Mouse (Mus musculus): Measurements from ENCODE around the gene Sept6. TPM values are rescaled to one million over a fixed set of nuclear protein-coding genes. Genes with fewer than 3 reads are reported as not detected.
"Not testable (repeated sequence)": the region's sequence is repeated elsewhere in the genome, so short reads cannot be mapped to it uniquely, and the experiment has no call there.

Gene Sept6
- polyA plus RNA-seq, 1 experiment from 2014 or later, result 13.6 TPM

GRCm38 (mm10) chrX:36901655-36902054 is 89.9 kb downstream of the Sept6 start:
- H3K4me1 ChIP-seq (replicated peaks), result no peaks in the 10 kb centered on the region
- H3K9ac ChIP-seq, result no peak overlapping the region
- peak overlapping the region; percentile 70 for H3K4me2 ChIP-seq (replicated peaks)
- H3K36me3 ChIP-seq, result no peaks in the 10 kb centered on the region
- no peaks in the 10 kb centered on the region for H3K9me3 ChIP-seq
- ATAC-seq, result no peak
- H3K27ac ChIP-seq, result no peak overlapping the region
- 36% methylated on average over 3 of the region's 3 CpGs for WGBS
- peak overlapping the region; percentile 55 for H3K4me3 ChIP-seq (replicated peaks)
- no peaks in the 10 kb centered on the region for H3K27me3 ChIP-seq (replicated peaks)

GRCm38 (mm10) chrX:36898931-36899330 is 92.7 kb downstream of the Sept6 start:
- not testable (repeated sequence) for H3K4me1 ChIP-seq (replicated peaks); H3K36me3 ChIP-seq; H3K4me3 ChIP-seq (replicated peaks); H3K9me3 ChIP-seq; ATAC-seq; H3K4me2 ChIP-seq (replicated peaks); H3K27me3 ChIP-seq (replicated peaks); H3K9ac ChIP-seq; H3K27ac ChIP-seq
- 24% methylated on average over 1 of the region's 1 CpGs for WGBS

- ATAC-seq, result no peak
- no peaks in the 10 kb centered on the region for H3K9me3 ChIP-seq
- no peaks in the 10 kb centered on the region for H3K27me3 ChIP-seq (replicated peaks)
- H3K9ac ChIP-seq, result no peak overlapping the region
- H3K36me3 ChIP-seq, result no peaks in the 10 kb centered on the region
- no peak overlapping the region for H3K4me3 ChIP-seq (replicated peaks)
- 93% methylated on average over 1 of the region's 1 CpGs for WGBS
- H3K27ac ChIP-seq, result no peak overlapping the region
- H3K4me2 ChIP-seq (replicated peaks), result no peak overlapping the region
- no peaks in the 10 kb centered on the region for H3K4me1 ChIP-seq (replicated peaks)
Measured at GRCm38 (mm10) chrX:36884719-36885118, 106.9 kb downstream of the Sept6 start.

- peak overlapping the region; percentile 77 for H3K9ac ChIP-seq
- H3K36me3 ChIP-seq, result no peaks in the 10 kb centered on the region
- no peaks in the 10 kb centered on the region for H3K4me1 ChIP-seq (replicated peaks)
- peak overlapping the region; percentile 63 for H3K4me3 ChIP-seq (replicated peaks)
- peak; percentile 19; the same call in 1 of the 2 replicates for ATAC-seq
- peak overlapping the region; percentile 59 for H3K4me2 ChIP-seq (replicated peaks)
- no peaks in the 10 kb centered on the region for H3K27me3 ChIP-seq (replicated peaks)
- H3K9me3 ChIP-seq, result no peaks in the 10 kb centered on the region
- H3K27ac ChIP-seq, result peak overlapping the region; percentile 64; the same call in 1 of the 2 replicates
- 11% methylated on average over 36 of the region's 36 CpGs for WGBS
Measured at GRCm38 (mm10) chrX:36874704-36875128, 116.9 kb downstream of the Sept6 start.

GRCm38 (mm10) chrX:36874178-36874696 is 117.4 kb downstream of the Sept6 start:
- Histone ChIP-seq H3K27ac (peak overlapping the region; percentile 64), H3K27me3 (replicated peaks) (no peaks in the 10 kb centered on the region), H3K36me3 (no peaks in the 10 kb centered on the region), H3K4me1 (replicated peaks) (no peaks in the 10 kb centered on the region), H3K4me2 (replicated peaks) (peak overlapping the region; percentile 59), H3K9ac (peak overlapping the region; percentile 77), H3K9me3 (no peaks in the 10 kb centered on the region), H3K4me3 (replicated peaks) (peak overlapping the region; percentile 63)
- peak; percentile 99 for ATAC-seq
- WGBS, result 14% methylated on average over 56 of the region's 57 CpGs

- peak within 1 kb of the TSS; percentile 64 for H3K27ac ChIP-seq
- H3K9me3 ChIP-seq, result no peaks in the 10 kb centered on the region
- H3K4me2 ChIP-seq (replicated peaks), result peak within 1 kb of the TSS; percentile 59
- ATAC-seq, result peak; percentile 44
- H3K36me3 ChIP-seq, result no peaks in the 10 kb centered on the region
- peak within 1 kb of the TSS; percentile 77 for H3K9ac ChIP-seq
- H3K4me3 ChIP-seq (replicated peaks), result peak within 1 kb of the TSS; percentile 63
- WGBS, result 20% methylated on average over 8 of the region's 8 CpGs
- no peaks in the 10 kb centered on the region for H3K4me1 ChIP-seq (replicated peaks)
- no peaks in the 10 kb centered on the region for H3K27me3 ChIP-seq (replicated peaks)
Measured at GRCm38 (mm10) chrX:36873765-36874164, 117.8 kb downstream of the Sept6 start, which contains the start of the genes Ube2a and C330007P06Rik. Ube2a (plus strand) TSS chrX:36873900. C330007P06Rik (minus strand) TSS chrX:36874111.

GRCm38 (mm10) chrX:36870372-36870771 is 121.2 kb downstream of the Sept6 start:
- H3K9me3 ChIP-seq, result no peaks in the 10 kb centered on the region
- ATAC-seq, result no peak
- H3K27ac ChIP-seq, result no peak overlapping the region
- 70% methylated on average over 3 of the region's 3 CpGs for WGBS
- H3K4me3 ChIP-seq (replicated peaks), result no peak overlapping the region
- no peaks in the 10 kb centered on the region for H3K27me3 ChIP-seq (replicated peaks)
- H3K4me1 ChIP-seq (replicated peaks), result no peaks in the 10 kb centered on the region
- no peaks in the 10 kb centered on the region for H3K36me3 ChIP-seq
- H3K4me2 ChIP-seq (replicated peaks), result no peak overlapping the region
- H3K9ac ChIP-seq, result no peak overlapping the region

GRCm38 (mm10) chrX:36864609-36865328 is 126.8 kb downstream of the Sept6 start:
- WGBS, result 55% methylated on average over 8 of the region's 8 CpGs
- no peak; the same call in 1 of the 2 replicates for ATAC-seq

GRCm38 (mm10) chrX:36863766-36864608 is 127.6 kb downstream of the Sept6 start:
- 17% methylated on average over 43 of the region's 44 CpGs for WGBS
- ATAC-seq, result peak; percentile 95
- peak overlapping the region; percentile 38 for H3K4me3 ChIP-seq (replicated peaks)
- H3K27me3 ChIP-seq (replicated peaks), result no peaks in the 10 kb centered on the region
- H3K9ac ChIP-seq, result peak overlapping the region; percentile 28; the same call in 1 of the 2 replicates
- H3K4me1 ChIP-seq (replicated peaks), result no peaks in the 10 kb centered on the region
- H3K36me3 ChIP-seq, result no peaks in the 10 kb centered on the region
- H3K27ac ChIP-seq, result 0 out of 2 replicates have a peak overlapping the region, but pooled peaks have one; percentile 27
- peak overlapping the region; percentile 49 for H3K4me2 ChIP-seq (replicated peaks)
- H3K9me3 ChIP-seq, result no peaks in the 10 kb centered on the region

More at GRCm38 (mm10) chrX:36864609-36865328, 126.8 kb downstream of the Sept6 start:
- H3K9ac ChIP-seq, result no peak overlapping the region
- H3K9me3 ChIP-seq, result no peaks in the 10 kb centered on the region
- peak overlapping the region; percentile 38 for H3K4me3 ChIP-seq (replicated peaks)
- H3K4me1 ChIP-seq (replicated peaks), result no peaks in the 10 kb centered on the region
- no peak overlapping the region for H3K27ac ChIP-seq
- H3K4me2 ChIP-seq (replicated peaks), result 0 out of 2 replicates have a peak overlapping the region, but pooled peaks have one; percentile 30
- H3K36me3 ChIP-seq, result no peaks in the 10 kb centered on the region
- H3K27me3 ChIP-seq (replicated peaks), result no peaks in the 10 kb centered on the region

Other genes with a start within 250 kb of the Sept6 start
- 2.9 and 4.2 TPM in 2 replicates for gene Slc25a43, start 248.1 kb downstream of the Sept6 start, polyA plus RNA-seq (2015; fragmentation: Nextera tagmentation; extraction: Ambion mirVana)
- gene Slc25a5, start 196.1 kb downstream of the Sept6 start, polyA plus RNA-seq (2015; fragmentation: Nextera tagmentation; extraction: Ambion mirVana), result 996 and 1,065 TPM in 2 replicates
- 103 and 115 TPM in 2 replicates for gene Ube2a, start 117.9 kb downstream of the Sept6 start, polyA plus RNA-seq (2015; fragmentation: Nextera tagmentation; extraction: Ambion mirVana)
- 27.2 and 28.6 TPM in 2 replicates for gene C330007P06Rik, start 117.7 kb downstream of the Sept6 start, polyA plus RNA-seq (2015; fragmentation: Nextera tagmentation; extraction: Ambion mirVana)
- 1.7 and 2.1 TPM in 2 replicates for gene Nkrf, start 88.9 kb downstream of the Sept6 start, polyA plus RNA-seq (2015; fragmentation: Nextera tagmentation; extraction: Ambion mirVana)
- not detected in 2 replicates for gene Sowahd, start 57.1 kb upstream of the Sept6 start, polyA plus RNA-seq (2015; fragmentation: Nextera tagmentation; extraction: Ambion mirVana)
- 517 and 629 TPM in 2 replicates for gene Rpl39, start 93.6 kb upstream of the Sept6 start, polyA plus RNA-seq (2015; fragmentation: Nextera tagmentation; extraction: Ambion mirVana)
- gene Upf3b, start 118.5 kb upstream of the Sept6 start, polyA plus RNA-seq (2015; fragmentation: Nextera tagmentation; extraction: Ambion mirVana), result 18.3 TPM in 2 replicates
- 11.4 and 12.3 TPM in 2 replicates for gene Nkap, start 135.0 kb upstream of the Sept6 start, polyA plus RNA-seq (2015; fragmentation: Nextera tagmentation; extraction: Ambion mirVana)
- gene Akap14, start 177.0 kb upstream of the Sept6 start, polyA plus RNA-seq (2015; fragmentation: Nextera tagmentation; extraction: Ambion mirVana), result 0.11 TPM in 1 of 2 replicates, not detected in the other
- gene Ndufa1, start 199.4 kb upstream of the Sept6 start, polyA plus RNA-seq (2015; fragmentation: Nextera tagmentation; extraction: Ambion mirVana), result 385 and 424 TPM in 2 replicates
- 8.3 and 9.3 TPM in 2 replicates for gene Rnf113a1, start 199.5 kb upstream of the Sept6 start, polyA plus RNA-seq (2015; fragmentation: Nextera tagmentation; extraction: Ambion mirVana)
- not detected in 2 replicates for gene Gm9, start 219.2 kb upstream of the Sept6 start, polyA plus RNA-seq (2015; fragmentation: Nextera tagmentation; extraction: Ambion mirVana)
- gene Rhox1, start 230.5 kb upstream of the Sept6 start, polyA plus RNA-seq (2015; fragmentation: Nextera tagmentation; extraction: Ambion mirVana), result not detected in 2 replicates